Mouse (Mus musculus) erythroblast, embryonic 14.5 days (primary cell): ENCODE results near the gene Ttll9.

Source experiments
- GATA1 ChIP-seq: IDR thresholded peaks from 2 replicates; pipeline ENCODE4 v1.6.1; 2012; ENCODE audit warnings: low read length, inconsistent platforms, mixed read lengths
- TAL1 ChIP-seq: IDR thresholded peaks from 3 replicates; pipeline ENCODE4 v1.6.1; 2012; ENCODE audit warnings: low read length, inconsistent platforms, mixed read lengths

DNA sequence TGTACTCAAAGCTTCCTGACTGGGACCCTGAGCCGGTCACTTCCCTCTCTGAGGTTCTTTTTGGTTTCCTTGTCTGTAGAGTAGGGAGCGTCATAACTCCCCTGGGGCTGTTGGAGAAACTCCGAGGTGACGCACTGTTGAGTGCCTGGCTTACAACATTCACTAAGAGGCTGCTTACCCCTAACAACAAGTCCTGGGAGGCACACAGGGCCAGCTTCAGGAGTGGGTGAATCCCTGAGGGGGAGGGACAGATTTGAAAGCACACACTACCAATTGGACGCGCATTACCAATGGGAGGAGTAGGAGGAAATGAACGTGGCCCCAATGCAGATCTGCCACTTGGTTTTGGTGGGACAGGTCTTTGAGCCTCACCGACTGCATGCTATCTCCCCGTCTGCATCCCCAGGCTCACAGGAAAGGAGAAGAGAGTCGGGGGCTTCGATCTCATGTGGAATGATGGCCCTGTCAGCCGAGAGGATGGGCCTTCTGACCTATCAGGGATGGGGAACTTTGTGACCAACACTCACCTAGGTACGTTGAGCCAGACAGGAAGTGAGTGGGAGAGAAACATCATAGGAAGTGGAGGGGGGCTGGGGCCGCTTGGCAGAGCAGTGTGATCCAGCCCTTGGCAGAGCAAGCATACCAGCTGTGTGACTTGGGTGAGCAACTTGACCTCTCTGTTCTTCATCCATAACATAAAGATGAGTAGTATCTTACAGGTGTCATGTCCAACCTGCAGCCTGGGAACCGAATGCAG, 40.4 kb downstream of the Ttll9 start:
- TF ChIP-seq GATA1 (no peak), TAL1 (no peak)
